Mouse (Mus musculus): ENCODE data around the gene Eef2k. TPM values are rescaled to one million over a fixed set of nuclear protein-coding genes. Genes with fewer than 3 reads are reported as not detected.

Eef2k gene
- total RNA-seq, 1 experiment: 13.6 TPM

GRCm38 (mm10) chr7:120893123-120893522 lies 50.5 kb downstream of the Eef2k start:
- Histone ChIP-seq H3K27ac (ENCODE audit: insufficient read depth, low read depth, low read length, poor library complexity, severe bottlenecking) (no peak overlapping the region), H3K36me3 (ENCODE audit: control insufficient read depth, insufficient read depth, low read length, poor library complexity, severe bottlenecking) (no peaks in the 10 kb centered on the region; the same call in 1 of the 2 replicates), H3K4me1 (ENCODE audit: control insufficient read depth in 2 of 2, insufficient read depth in 2 of 2, low read length in 2 of 2, poor library complexity in 1 of 2) (no peaks in the 10 kb centered on the region), H3K9me3 (ENCODE audit: control insufficient read depth, insufficient read depth, low read depth, low read length) (no peaks in the 10 kb centered on the region), H3K9ac (ENCODE audit: insufficient read depth, low read depth, low read length, poor library complexity, severe bottlenecking) (no peak overlapping the region), H3K4me3 (ENCODE audit: insufficient read depth in 1 of 2, low read depth in 1 of 2, low read length in 2 of 2, poor library complexity in 1 of 2, severe bottlenecking in 1 of 2) (no peak overlapping the region)
- DNase-seq (ENCODE audit: low read depth, low spot score): no peak
- TF ChIP-seq HCFC1 (IDR thresholded peaks at IDR 0.05; ENCODE audit: borderline replicate concordance, insufficient read depth, low read length) (no peak), ZC3H11A (IDR thresholded peaks at IDR 0.05; ENCODE audit: borderline replicate concordance, low read depth, low read length) (no peak), CHD2 (IDR thresholded peaks at IDR 0.05; ENCODE audit: low read depth, low read length) (no peak), ZNF384 (IDR thresholded peaks at IDR 0.05; ENCODE audit: low read depth, low read length) (no peak), MAFK (IDR thresholded peaks at IDR 0.05; ENCODE audit: insufficient read depth, low read depth, low read length) (no peak)
- in situ Hi-C loops (cut with MboI; ENCODE audit: low sequenced_read_pairs in 2 of 2, unreplicated experiment in 2 of 2): no loop called here

DNA sequence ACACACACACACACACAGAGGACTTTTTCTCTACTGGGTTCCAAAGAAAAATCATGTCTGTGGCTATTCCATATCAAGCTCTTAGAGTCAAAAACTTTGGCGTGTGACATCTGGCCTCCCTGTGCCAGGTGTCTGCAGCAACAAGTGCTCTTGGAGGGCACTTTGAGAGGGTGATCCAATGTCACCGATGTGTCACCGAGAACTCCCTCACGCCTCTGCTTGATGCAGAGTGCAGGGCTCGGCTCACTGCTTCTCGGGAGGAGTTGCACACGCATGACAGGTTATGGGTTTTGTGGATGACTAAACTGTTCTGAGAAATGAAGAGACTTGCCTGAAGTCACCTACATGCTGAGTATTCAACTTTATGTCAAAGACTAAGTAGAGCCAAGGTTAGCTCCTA lies 54.4 kb downstream of the Eef2k start:
- Histone ChIP-seq H3K4me1 (ENCODE audit: control insufficient read depth in 2 of 2, insufficient read depth in 2 of 2, low read length in 2 of 2, poor library complexity in 1 of 2) (peaks cover 0 to 15% of the 10 kb centered on the region in 2 experiments; a peak in 2 of 4 replicates), H3K36me3 (ENCODE audit: control insufficient read depth, insufficient read depth, low read length, poor library complexity, severe bottlenecking) (no peaks in the 10 kb centered on the region), H3K9ac (ENCODE audit: insufficient read depth, low read depth, low read length, poor library complexity, severe bottlenecking) (no peak overlapping the region), H3K9me3 (ENCODE audit: control insufficient read depth, insufficient read depth, low read depth, low read length) (no peaks in the 10 kb centered on the region), H3K4me3 (ENCODE audit: insufficient read depth in 1 of 2, low read depth in 1 of 2, low read length in 2 of 2, poor library complexity in 1 of 2, severe bottlenecking in 1 of 2) (no peak overlapping the region), H3K27ac (ENCODE audit: insufficient read depth, low read depth, low read length, poor library complexity, severe bottlenecking) (no peak overlapping the region)
- TF ChIP-seq CHD2 (IDR thresholded peaks at IDR 0.05; ENCODE audit: low read depth, low read length) (no peak), ZC3H11A (IDR thresholded peaks at IDR 0.05; ENCODE audit: borderline replicate concordance, low read depth, low read length) (no peak), ZNF384 (IDR thresholded peaks at IDR 0.05; ENCODE audit: low read depth, low read length) (no peak), HCFC1 (IDR thresholded peaks at IDR 0.05; ENCODE audit: borderline replicate concordance, insufficient read depth, low read length) (no peak), MAFK (IDR thresholded peaks at IDR 0.05; ENCODE audit: insufficient read depth, low read depth, low read length) (no peak)
- in situ Hi-C loops (cut with MboI; ENCODE audit: low sequenced_read_pairs in 2 of 2, unreplicated experiment in 2 of 2): no loop called here
- DNase-seq (ENCODE audit: low read depth, low spot score): no peak

GRCm38 (mm10) chr7:120897711-120898335 lies 55.2 kb downstream of the Eef2k start:
- TF ChIP-seq ZNF384 (IDR thresholded peaks at IDR 0.05; ENCODE audit: low read depth, low read length) (no peak), HCFC1 (IDR thresholded peaks at IDR 0.05; ENCODE audit: borderline replicate concordance, insufficient read depth, low read length) (no peak), MAFK (IDR thresholded peaks at IDR 0.05; ENCODE audit: insufficient read depth, low read depth, low read length) (no peak), ZC3H11A (IDR thresholded peaks at IDR 0.05; ENCODE audit: borderline replicate concordance, low read depth, low read length) (no peak), CHD2 (IDR thresholded peaks at IDR 0.05; ENCODE audit: low read depth, low read length) (no peak)
- peaks cover 0 to 15% of the 10 kb centered on the region in 2 experiments; a peak in 2 of 4 replicates for H3K4me1 ChIP-seq (ENCODE audit: control insufficient read depth in 2 of 2, insufficient read depth in 2 of 2, low read length in 2 of 2, poor library complexity in 1 of 2)
- H3K27ac ChIP-seq (ENCODE audit: insufficient read depth, low read depth, low read length, poor library complexity, severe bottlenecking): no peak overlapping the region; the same call in 1 of the 2 replicates
- in situ Hi-C loops (cut with MboI; ENCODE audit: low sequenced_read_pairs in 2 of 2, unreplicated experiment in 2 of 2): no loop called here
- H3K4me3 ChIP-seq (ENCODE audit: insufficient read depth in 1 of 2, low read depth in 1 of 2, low read length in 2 of 2, poor library complexity in 1 of 2, severe bottlenecking in 1 of 2): no peak overlapping the region
- DNase-seq (ENCODE audit: low read depth, low spot score): no peak
- H3K36me3 ChIP-seq (ENCODE audit: control insufficient read depth, insufficient read depth, low read length, poor library complexity, severe bottlenecking): no peaks in the 10 kb centered on the region
- H3K9ac ChIP-seq (ENCODE audit: insufficient read depth, low read depth, low read length, poor library complexity, severe bottlenecking): no peak overlapping the region
- H3K9me3 ChIP-seq (ENCODE audit: control insufficient read depth, insufficient read depth, low read depth, low read length): no peaks in the 10 kb centered on the region

DNA sequence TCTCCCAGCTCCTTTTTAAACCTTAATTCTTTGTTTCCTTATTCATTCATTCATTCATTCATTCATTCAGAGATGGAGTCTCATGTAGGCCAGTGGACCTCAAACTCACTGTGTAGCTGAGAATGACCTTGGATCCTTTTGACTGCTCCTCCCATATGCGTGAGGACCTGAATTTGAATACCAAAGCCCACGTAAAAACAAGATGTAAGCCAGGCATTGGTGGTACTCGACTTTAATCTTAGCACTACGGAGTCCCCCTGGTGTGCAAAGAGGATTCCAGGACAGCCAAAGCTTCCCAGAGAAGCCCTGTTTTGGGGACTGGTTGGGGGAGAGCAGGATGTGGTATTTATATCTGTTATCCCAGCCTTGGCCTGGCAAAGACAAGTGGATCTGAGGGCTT lies 57.6 kb downstream of the Eef2k start:
- DNase-seq (ENCODE audit: low read depth, low spot score): no peak
- in situ Hi-C loops (cut with MboI; ENCODE audit: low sequenced_read_pairs in 2 of 2, unreplicated experiment in 2 of 2): no loop called here
- H3K9ac ChIP-seq (ENCODE audit: insufficient read depth, low read depth, low read length, poor library complexity, severe bottlenecking): no peak overlapping the region
- H3K9me3 ChIP-seq (ENCODE audit: control insufficient read depth, insufficient read depth, low read depth, low read length): no peaks in the 10 kb centered on the region
- no peak overlapping the region for H3K27ac ChIP-seq (ENCODE audit: insufficient read depth, low read depth, low read length, poor library complexity, severe bottlenecking)
- no peaks in the 10 kb centered on the region for H3K36me3 ChIP-seq (ENCODE audit: control insufficient read depth, insufficient read depth, low read length, poor library complexity, severe bottlenecking)
- no peak overlapping the region for H3K4me3 ChIP-seq (ENCODE audit: insufficient read depth in 1 of 2, low read depth in 1 of 2, low read length in 2 of 2, poor library complexity in 1 of 2, severe bottlenecking in 1 of 2)
- H3K4me1 ChIP-seq (ENCODE audit: control insufficient read depth in 2 of 2, insufficient read depth in 2 of 2, low read length in 2 of 2, poor library complexity in 1 of 2): peaks cover 0 to 15% of the 10 kb centered on the region in 2 experiments; a peak in 2 of 4 replicates
- no peak for TF ChIP-seq CHD2 (IDR thresholded peaks at IDR 0.05; ENCODE audit: low read depth, low read length)
- no peak for TF ChIP-seq ZC3H11A (IDR thresholded peaks at IDR 0.05; ENCODE audit: borderline replicate concordance, low read depth, low read length)
- no peak for TF ChIP-seq HCFC1 (IDR thresholded peaks at IDR 0.05; ENCODE audit: borderline replicate concordance, insufficient read depth, low read length)
- TF ChIP-seq MAFK (IDR thresholded peaks at IDR 0.05; ENCODE audit: insufficient read depth, low read depth, low read length): no peak
- TF ChIP-seq ZNF384 (IDR thresholded peaks at IDR 0.05; ENCODE audit: low read depth, low read length): no peak
